Mouse (Mus musculus) inflammation-experienced regulatory T-cells (primary cell): ENCODE results near the gene Gm597. TPM values are rescaled to one million over a fixed set of nuclear protein-coding genes. Genes with fewer than 3 reads are reported as not detected.

Source experiments
- polyA plus RNA-seq, 2 experiments: library from polyadenylated mRNA; unstranded; fragments of 100-300 nt; shearing (Covaris generic); gene quantifications; one replicate each; pipeline ENCODE4 v1.2.1; 2017

The Gm597 gene
- polyA plus RNA-seq = not detected

DNA sequence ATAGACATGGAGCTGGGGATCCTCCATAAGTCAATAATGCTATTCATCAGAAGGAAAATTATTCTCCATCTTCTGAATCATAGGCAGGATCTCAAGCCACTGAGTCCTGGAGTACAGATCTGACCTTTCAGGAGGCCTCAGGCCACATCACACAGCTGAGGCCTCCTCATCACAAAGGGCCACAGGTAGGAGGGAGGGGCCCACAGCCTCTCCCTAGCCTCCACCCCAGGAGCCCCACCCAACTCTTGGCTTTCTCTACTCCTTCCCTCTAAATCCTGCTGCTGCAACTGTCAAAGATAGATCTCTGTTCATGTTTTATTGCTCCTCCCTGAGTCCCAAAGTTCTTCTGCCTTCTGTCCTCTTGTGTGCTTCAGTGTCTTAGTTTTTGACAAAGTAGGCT is at the start of gene Gm597:
Gene Gm597, minus strand, starts transcription at position 101 of the 400 bp plus-strand sequence.

